Mouse (Mus musculus) CH12.LX (cell line): ENCODE results near the gene Qk.

Source experiments
- BHLHE40 ChIP-seq: IDR thresholded peaks from 2 replicates; pipeline ENCODE4 v1.6.1; 2011; ENCODE audit warnings: mild to moderate bottlenecking, low read depth, low read length, improper control_type of control experiment
- CHD2 ChIP-seq: IDR thresholded peaks from 2 replicates; pipeline ENCODE4 v1.6.1; 2011; ENCODE audit warnings: low read length, improper control_type of control experiment
- CTCF ChIP-seq, 2 experiments: IDR thresholded peaks in 1 of 2; conservative IDR thresholded peaks in 1 of 2; 2 replicates each; pipeline ENCODE4 v1.5.1; 2011 to 2012; ENCODE audit warnings: low read depth in 2 of 2, low read length in 2 of 2, improper control_type of control experiment in 1 of 2, inconsistent platforms in 1 of 2, mild to moderate bottlenecking in 1 of 2, moderate library complexity in 1 of 2
- EP300 ChIP-seq: IDR thresholded peaks from 2 replicates; pipeline ENCODE4 v1.6.1; 2011; ENCODE audit warnings: low read length, improper control_type of control experiment
- ETS1 ChIP-seq: conservative IDR thresholded peaks from 2 replicates; pipeline ENCODE4 v1.6.1; 2012; ENCODE audit warnings: low read depth, mild to moderate bottlenecking, inconsistent platforms, low read length, improper control_type of control experiment, moderate library complexity
- NELFE ChIP-seq: IDR thresholded peaks from 2 replicates; pipeline ENCODE4 v1.6.1; 2011; ENCODE audit warnings: low read depth, low read length, improper control_type of control experiment
- POLR2A ChIP-seq: IDR thresholded peaks from 2 replicates; pipeline ENCODE4 v1.6.1; 2011; ENCODE audit warnings: low read depth, mild to moderate bottlenecking, improper control_type of control experiment, low read length
- POLR2AphosphoS2 ChIP-seq: IDR thresholded peaks from 2 replicates; pipeline ENCODE4 v1.6.1; 2011; ENCODE audit warnings: low read depth, low read length, improper control_type of control experiment
- RAD21 ChIP-seq: IDR thresholded peaks from 2 replicates; pipeline ENCODE4 v1.6.1; 2011; ENCODE audit warnings: low read depth, mild to moderate bottlenecking, low read length, improper control_type of control experiment, moderate library complexity
- RCOR1 ChIP-seq: conservative IDR thresholded peaks from 2 replicates; pipeline ENCODE4 v1.6.1; 2012; ENCODE audit warnings: low read depth, mild to moderate bottlenecking, inconsistent platforms, low read length, improper control_type of control experiment
- SMC3 ChIP-seq: IDR thresholded peaks from 2 replicates; pipeline ENCODE4 v1.6.1; 2011; ENCODE audit warnings: low read depth, low read length, improper control_type of control experiment
- TBP ChIP-seq: conservative IDR thresholded peaks from 2 replicates; pipeline ENCODE4 v1.6.1; 2011; ENCODE audit warnings: low read depth, low read length, improper control_type of control experiment
- USF1 ChIP-seq: IDR thresholded peaks from 2 replicates; pipeline ENCODE4 v1.6.1; 2014; ENCODE audit warnings: low read depth, mild to moderate bottlenecking, inconsistent platforms, low read length, improper control_type of control experiment
- ZMIZ1 ChIP-seq: IDR thresholded peaks from 2 replicates; pipeline ENCODE4 v1.6.1; 2012; ENCODE audit warnings: low read depth, mild to moderate bottlenecking, inconsistent platforms, low read length, improper control_type of control experiment

DNA sequence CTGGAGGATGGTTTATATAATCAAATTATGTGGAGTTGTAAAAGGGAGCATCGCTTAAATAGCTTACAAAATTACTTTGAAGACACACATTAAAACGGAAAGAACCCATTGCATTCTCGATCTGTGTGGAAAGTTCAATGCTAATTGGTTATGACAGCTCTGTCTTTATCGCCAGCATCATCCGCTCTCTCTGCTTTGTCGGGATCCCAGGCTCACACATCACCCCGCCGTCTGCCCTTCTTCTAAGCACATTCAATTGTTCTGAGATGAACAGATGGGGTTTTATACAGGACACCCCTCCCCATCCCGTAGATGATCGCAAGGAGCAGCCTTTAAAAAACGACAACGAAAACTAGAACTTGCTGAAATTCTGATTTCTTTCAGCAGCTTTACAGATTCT is 37.7 kb upstream of the Qk start:
- TF ChIP-seq RCOR1 (no peak), ETS1 (no peak), CTCF (conservative IDR thresholded peaks at IDR 0.05 in 1 of 2, IDR thresholded peaks at IDR 0.05 in 1 of 2; ENCODE audit: low read depth in 2 of 2, low read length in 2 of 2) (no peak), USF1 (no peak), POLR2A (no peak), RAD21 (no peak), POLR2AphosphoS2 (no peak), SMC3 (no peak), CHD2 (no peak), BHLHE40 (no peak), NELFE (no peak), TBP (no peak), EP300 (no peak), ZMIZ1 (no peak)
